Mouse (Mus musculus) C2C12 (cell line): ENCODE results near the gene Lrrfip2.

ENCODE experiments used
- CEBPB ChIP-seq: IDR thresholded peaks from one replicate; pipeline ENCODE4 v1.6.1; 2011; ENCODE audit warnings: low read depth, mild to moderate bottlenecking, control low read depth, moderate library complexity
- CTCF ChIP-seq: IDR thresholded peaks from one replicate; pipeline ENCODE4 v1.5.1; 2011; ENCODE audit not compliant: control insufficient read depth, insufficient read depth, insufficient read length
- FOSL1 ChIP-seq: IDR thresholded peaks from one replicate; pipeline ENCODE4 v1.8.0; 2011; ENCODE audit warnings: mild to moderate bottlenecking, low read length; ENCODE audit not compliant: poor library complexity, insufficient read depth, severe bottlenecking
- MAX ChIP-seq: IDR thresholded peaks from one replicate; pipeline ENCODE4 v1.6.1; 2011; ENCODE audit warnings: mild to moderate bottlenecking, control low read depth
- MYOD1 ChIP-seq: IDR thresholded peaks from one replicate; pipeline ENCODE4 v1.6.1; 2011; ENCODE audit warnings: low read depth; ENCODE audit not compliant: control insufficient read depth, insufficient read length
- MYOG ChIP-seq: IDR thresholded peaks from one replicate; pipeline ENCODE4 v1.6.1; 2011; ENCODE audit not compliant: control insufficient read depth, insufficient read length; ENCODE audit errors: extremely low read depth
- USF1 ChIP-seq: IDR thresholded peaks from one replicate; pipeline ENCODE4 v1.6.1; 2011; ENCODE audit warnings: low read depth, mild to moderate bottlenecking, control low read depth, moderate library complexity

GRCm38 (mm10) chr9:111093094-111093493, 24.3 kb upstream of the Lrrfip2 start:
- TF ChIP-seq CTCF, result peak; percentile 64
- no peak for TF ChIP-seq MAX
- TF ChIP-seq USF1, result no peak
- no peak for TF ChIP-seq MYOG
- no peak for TF ChIP-seq FOSL1
- TF ChIP-seq CEBPB, result no peak
- no peak for TF ChIP-seq MYOD1
